Mouse (Mus musculus) spleen, postnatal 10 days (tissue): ENCODE results near the gene Abcf2.
"Not testable (repeated sequence)": the region's sequence is repeated elsewhere in the genome, so short reads cannot be mapped to it uniquely, and the experiment has no call there.

Source experiments
- DNase-seq, 2 experiments: peaks; one replicate each; pipeline ENCODE4 v3.0.0; 2021 to 2022; ENCODE audit warnings: low spot score in 2 of 2

Abcf2 gene

GRCm38 (mm10) chr5:24586547-24587199 is 9.4 kb upstream of the Abcf2 start, which contains the start of gene Chpf2:
Gene Chpf2, plus strand, starts transcription at chr5:24586741.
- peak; percentile 63 to 84 for DNase-seq

- DNase-seq: no peak
Measured at GRCm38 (mm10) chr5:24586106-24586505, 8.8 kb upstream of the Abcf2 start.

- DNase-seq: no peak
Measured at GRCm38 (mm10) chr5:24578109-24578963, 1.1 kb upstream of the Abcf2 start.

GRCm38 (mm10) chr5:24576801-24577182 is 475 bp downstream of the Abcf2 start:
- DNase-seq: peak in 1 of 2 experiments; percentile 59

GRCm38 (mm10) chr5:24575948-24576347 is 1.3 kb downstream of the Abcf2 start:
- DNase-seq: no peak

GRCm38 (mm10) chr5:24556709-24557108 is 20.6 kb downstream of the Abcf2 start, which contains the start of gene 4931409K22Rik:
Gene 4931409K22Rik, minus strand, starts transcription at chr5:24556809.
- no peak for DNase-seq

- DNase-seq: not testable (repeated sequence)
Measured at GRCm38 (mm10) chr5:24555335-24555734, 21.9 kb downstream of the Abcf2 start.

- no peak for DNase-seq
Measured at GRCm38 (mm10) chr5:24553621-24554244, 23.5 kb downstream of the Abcf2 start.

GRCm38 (mm10) chr5:24551317-24551688 is 26.0 kb downstream of the Abcf2 start:
- no peak for DNase-seq

GRCm38 (mm10) chr5:24550598-24551316 is 26.5 kb downstream of the Abcf2 start:
- DNase-seq: peak in 1 of 2 experiments; percentile 35

GRCm38 (mm10) chr5:24542643-24543042 is 34.6 kb downstream of the Abcf2 start:
- no peak for DNase-seq

GRCm38 (mm10) chr5:24541144-24541569 is 36.1 kb downstream of the Abcf2 start:
- DNase-seq: no peak

GRCm38 (mm10) chr5:24540387-24541143 is 36.7 kb downstream of the Abcf2 start, which contains the start of gene Asb10:
Gene Asb10, minus strand, starts transcription at chr5:24540978.
- peak in 1 of 2 experiments; percentile 38 for DNase-seq

- no peak for DNase-seq
Measured at GRCm38 (mm10) chr5:24539571-24540296, 37.5 kb downstream of the Abcf2 start.

- no peak for DNase-seq
Measured at GRCm38 (mm10) chr5:24537618-24538017, 39.6 kb downstream of the Abcf2 start.

GRCm38 (mm10) chr5:24536511-24536910 is 40.8 kb downstream of the Abcf2 start:
- DNase-seq: no peak

- no peak for DNase-seq
Measured at GRCm38 (mm10) chr5:24535731-24536130, 41.5 kb downstream of the Abcf2 start.

- DNase-seq: no peak
Measured at GRCm38 (mm10) chr5:24534292-24534691, 43.0 kb downstream of the Abcf2 start.

- no peak for DNase-seq
Measured at GRCm38 (mm10) chr5:24533391-24533790, 43.9 kb downstream of the Abcf2 start.

- peak; percentile 84 to 91 for DNase-seq
Measured at GRCm38 (mm10) chr5:24530042-24530689, 47.1 kb downstream of the Abcf2 start.
